Mouse (Mus musculus): ENCODE results near the gene Nudt8.

- TF ChIP-seq KAT2A (IDR thresholded peaks at IDR 0.05; ENCODE audit: insufficient replicate concordance, low read length) (no peak), POLR2A (IDR thresholded peaks at IDR 0.05; ENCODE audit: low read depth, low read length) (no peak), HCFC1 (IDR thresholded peaks at IDR 0.05; ENCODE audit: low read depth, low read length) (no peak), CTCF (conservative IDR thresholded peaks at IDR 0.05 in 1 of 2, IDR thresholded peaks at IDR 0.05 in 1 of 2; ENCODE audit: low read depth in 2 of 2, low read length in 2 of 2) (peak in 1 of 2 experiments; percentile 13; a peak in 1 of 4 replicates), BHLHE40 (IDR thresholded peaks at IDR 0.05; ENCODE audit: low read depth, low read length) (no peak), POLR2AphosphoS2 (IDR thresholded peaks at IDR 0.05; ENCODE audit: low read depth, low read length) (no peak), MEF2A (IDR thresholded peaks at IDR 0.05; ENCODE audit: borderline replicate concordance, low read depth, low read length) (no peak)
Measured at GRCm38 (mm10) chr19:3988750-3989149, 11.6 kb upstream of the Nudt8 start.

All from CH12.LX (cell line).